Mouse (Mus musculus) layer of hippocampus, postnatal 36 days (tissue): ENCODE data around the gene Ncdn. TPM values are rescaled to one million over a fixed set of nuclear protein-coding genes. Genes with fewer than 3 reads are reported as not detected.
A peak's percentile ranks its signal among the peaks of the same experiment; 100 is the strongest.

ENCODE experiments used
- DNase-seq, 2 experiments: peaks; one replicate each; pipeline ENCODE4 v3.0.0; 2022
- total RNA-seq, 2 experiments: library from RNA; stranded (reverse); gene quantifications; 2 replicates each; pipeline ENCODE4 v1.2.3; 2021

Gene Ncdn
- 1,000 to 10,000 TPM; 1,851 to 1,927 TPM for total RNA-seq

DNA sequence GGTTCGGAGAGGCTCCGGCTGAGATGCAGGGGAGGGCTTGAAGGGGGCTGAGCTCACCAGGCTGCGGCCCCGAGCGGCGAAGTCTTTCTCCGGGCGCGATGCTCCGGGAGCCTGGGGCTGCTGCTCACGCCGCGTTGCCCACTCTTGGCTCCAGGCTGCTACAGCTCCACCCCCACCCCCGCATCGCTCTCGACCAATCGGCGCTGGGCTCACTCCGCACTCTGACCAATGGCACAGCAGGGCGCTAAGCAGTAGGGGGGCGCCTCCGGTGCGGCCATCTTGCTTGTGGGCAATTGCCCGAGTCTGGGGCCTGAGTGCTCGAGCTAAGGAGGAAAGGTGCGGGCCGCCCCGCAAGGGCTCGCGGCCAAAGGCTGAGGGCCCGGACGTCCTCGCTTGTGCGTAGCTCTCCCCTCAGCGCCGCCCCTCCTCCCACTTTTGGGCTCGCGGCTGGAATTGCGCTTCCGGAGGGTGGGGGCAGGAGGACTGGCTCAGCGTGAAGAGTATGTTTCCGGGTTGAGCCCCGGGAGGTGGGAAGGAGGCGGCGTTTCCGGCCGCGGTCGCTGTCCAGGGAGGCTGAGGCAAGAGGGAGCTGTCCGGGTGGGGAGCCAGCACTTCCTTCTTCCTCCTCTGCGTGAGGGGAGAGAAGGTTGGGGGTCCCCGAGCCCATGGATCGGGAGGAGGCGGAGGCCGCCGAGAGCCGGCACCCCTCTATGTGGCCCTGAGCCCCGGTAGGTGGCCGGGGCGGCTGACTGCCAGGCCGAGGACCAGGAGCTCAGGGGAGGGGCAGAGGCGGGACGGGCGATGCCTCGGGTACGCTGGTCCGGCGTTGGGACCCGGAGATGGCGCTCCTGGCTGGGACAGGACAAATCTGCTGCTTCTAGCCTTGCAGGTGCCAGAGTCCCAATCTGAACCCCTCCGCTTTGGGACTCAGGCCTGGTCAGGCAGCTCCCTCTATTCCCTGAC is at the start of gene Ncdn, which contains the start of gene AU040320:
TSS of gene Ncdn (minus strand) at position 171 of the 963 bp plus-strand sequence.
TSS of gene AU040320 (plus strand) at position 277 of the 963 bp plus-strand sequence.
- peak; percentile 97 to 98 for DNase-seq

DNA sequence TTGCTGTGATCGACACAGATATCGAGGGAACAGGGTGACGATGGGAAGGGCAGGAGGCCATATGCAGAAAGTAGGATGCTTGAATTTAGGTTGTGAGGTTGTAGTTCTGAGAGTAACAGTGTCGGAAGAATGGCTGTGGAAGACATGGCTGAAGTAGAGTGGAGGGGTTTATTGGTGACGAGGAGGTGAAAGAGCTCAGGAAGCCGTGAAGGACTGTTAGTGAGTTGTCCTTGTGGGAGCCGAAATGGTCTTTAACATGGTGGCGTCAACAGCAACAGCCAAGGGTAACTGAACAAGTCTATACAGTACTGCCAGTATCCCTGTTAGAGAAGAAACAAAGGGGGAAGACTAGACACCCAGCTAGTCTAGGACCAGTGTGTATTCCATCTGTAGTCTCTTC is 48.9 kb upstream of the Ncdn start:
- DNase-seq, result no peak

DNA sequence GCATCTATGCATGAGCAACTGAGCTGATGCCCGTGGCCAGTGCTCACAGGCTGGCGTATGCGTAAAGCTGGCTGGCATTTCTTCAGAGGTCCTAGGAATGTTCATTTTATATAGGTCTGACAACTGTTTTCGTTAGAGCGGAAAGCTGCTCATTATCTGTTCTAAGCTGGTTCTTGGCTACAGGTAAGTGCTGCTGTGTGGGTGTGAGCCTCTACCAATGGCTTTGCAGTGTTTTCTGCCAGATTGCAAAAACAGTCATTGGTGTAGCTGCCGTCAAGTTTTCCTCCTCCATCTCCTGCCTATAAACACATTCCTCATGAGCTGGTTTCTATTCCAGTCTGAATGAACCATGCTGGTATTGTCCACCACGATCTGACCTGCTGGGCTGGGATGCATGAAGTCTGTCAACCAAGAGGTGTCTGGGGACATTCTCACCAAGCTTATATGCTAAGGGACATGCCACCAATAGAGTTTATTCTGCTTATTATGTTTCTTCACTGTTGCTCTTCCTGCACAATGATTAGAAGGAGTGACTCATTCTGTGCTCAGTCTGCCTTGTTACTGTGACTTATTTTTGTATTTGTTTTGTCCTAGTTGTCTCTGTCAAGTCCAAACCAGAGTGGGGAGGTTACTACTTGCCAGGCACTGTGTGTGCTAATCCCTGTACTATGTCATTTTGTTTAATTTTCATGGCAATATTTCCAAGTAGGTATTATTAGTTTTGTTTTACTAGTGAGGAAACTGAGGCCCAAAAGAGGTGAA is 39.3 kb upstream of the Ncdn start:
- DNase-seq, result no peak

DNA sequence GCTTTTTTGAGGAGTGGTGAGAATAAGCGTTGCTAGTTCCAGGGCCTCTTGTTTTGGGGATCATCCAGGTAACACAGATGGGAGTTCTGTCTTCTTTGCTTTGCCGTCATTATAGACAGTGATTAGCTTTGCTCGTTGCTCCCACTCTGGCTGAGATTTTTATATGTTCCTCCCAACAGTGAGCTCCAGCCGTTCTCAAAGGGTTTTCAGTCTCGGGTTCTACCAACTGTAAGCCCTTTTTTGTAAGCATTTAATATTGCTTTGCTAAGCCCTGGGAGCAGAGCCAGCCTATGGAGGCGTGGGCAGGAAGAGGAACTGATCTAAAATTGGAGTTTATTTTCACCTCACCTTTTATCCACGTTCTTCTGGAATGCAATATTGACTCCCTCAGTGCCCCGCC is 29.8 kb upstream of the Ncdn start:
- DNase-seq, result peak; percentile 45 to 53

DNA sequence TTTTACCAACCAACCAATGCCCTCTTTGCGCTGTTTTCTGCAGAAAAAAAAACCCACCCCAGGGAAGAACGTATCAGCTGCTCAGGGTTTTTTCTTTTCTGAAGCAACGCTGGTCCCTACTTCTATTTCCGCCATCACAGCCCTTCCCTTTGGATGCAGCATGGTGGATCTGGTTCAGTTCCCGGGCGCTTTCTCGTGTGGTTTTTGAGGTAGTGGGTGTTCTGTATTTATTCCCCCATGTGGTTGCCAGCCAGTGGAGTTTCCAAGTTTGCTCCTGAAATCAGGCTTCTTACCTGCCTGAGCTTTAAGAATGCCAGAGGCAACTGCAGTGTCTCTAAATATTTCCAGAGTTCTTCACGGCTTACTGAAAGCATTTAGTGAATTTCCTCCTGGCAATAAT is 29.3 kb upstream of the Ncdn start:
- no peak for DNase-seq

DNA sequence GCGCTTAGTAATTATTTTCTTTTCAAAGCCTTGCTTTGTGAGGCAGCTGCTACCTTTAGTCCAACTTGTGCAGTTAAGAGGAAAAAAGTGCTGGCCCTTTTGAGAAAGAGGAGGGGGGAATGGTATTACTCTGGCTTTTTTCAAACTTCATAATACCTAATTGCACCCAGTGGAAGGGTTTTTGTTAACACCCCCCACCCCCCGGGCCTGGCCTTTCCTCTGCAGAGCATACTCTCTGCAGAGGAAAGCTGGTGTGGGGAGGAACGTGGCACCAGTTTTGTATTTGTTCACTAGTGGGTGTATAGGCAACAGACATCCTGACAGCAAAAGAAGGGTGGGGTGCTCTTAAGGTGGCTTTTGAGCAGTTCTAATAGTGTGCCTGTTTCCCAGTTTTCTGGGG is 28.6 kb upstream of the Ncdn start:
- no peak for DNase-seq

DNA sequence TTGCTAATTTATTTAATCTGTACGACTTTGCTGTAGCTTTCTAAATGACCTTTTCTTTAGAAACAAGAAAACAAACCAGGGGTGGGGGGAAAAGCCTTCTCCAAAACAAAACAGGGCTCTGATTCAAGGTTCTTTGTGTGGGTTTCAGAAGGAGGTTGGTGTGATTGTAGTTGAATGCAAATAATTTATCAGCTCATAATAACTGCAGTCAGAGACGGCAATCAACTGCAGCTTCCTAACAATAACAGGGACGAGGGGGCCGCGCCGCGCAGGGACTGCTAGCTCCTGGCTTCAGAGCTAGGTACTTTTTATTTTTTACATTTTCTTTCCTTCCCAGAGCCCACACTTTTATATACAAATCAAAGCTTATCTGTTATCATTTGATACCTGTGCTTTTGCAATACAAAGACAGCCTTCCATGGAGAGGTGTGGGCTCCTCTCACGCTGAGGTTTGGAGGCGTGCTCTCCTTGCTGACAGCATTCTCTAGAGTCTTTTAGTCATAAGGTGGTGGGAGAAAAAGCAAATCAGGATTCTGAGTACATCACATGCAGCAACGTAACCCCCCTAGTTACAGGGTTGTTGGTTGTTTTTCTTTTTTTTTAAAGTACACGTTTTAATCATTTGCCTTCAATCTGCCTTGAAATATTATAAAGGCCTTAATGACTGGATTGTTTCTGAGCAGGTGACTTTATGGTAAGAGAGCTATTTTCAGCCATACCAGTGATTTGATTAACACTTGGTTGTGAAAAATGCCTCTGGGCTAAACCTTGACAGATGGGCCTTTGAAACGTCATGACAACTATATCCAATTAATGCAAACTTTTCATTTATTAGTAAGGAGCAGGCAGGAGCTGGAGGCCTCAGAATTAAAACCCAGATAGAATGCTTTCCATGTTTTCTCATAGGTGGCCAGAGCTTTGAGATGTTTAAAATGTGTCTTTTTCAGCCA is 26.9 kb upstream of the Ncdn start:
- DNase-seq, result no peak

DNA sequence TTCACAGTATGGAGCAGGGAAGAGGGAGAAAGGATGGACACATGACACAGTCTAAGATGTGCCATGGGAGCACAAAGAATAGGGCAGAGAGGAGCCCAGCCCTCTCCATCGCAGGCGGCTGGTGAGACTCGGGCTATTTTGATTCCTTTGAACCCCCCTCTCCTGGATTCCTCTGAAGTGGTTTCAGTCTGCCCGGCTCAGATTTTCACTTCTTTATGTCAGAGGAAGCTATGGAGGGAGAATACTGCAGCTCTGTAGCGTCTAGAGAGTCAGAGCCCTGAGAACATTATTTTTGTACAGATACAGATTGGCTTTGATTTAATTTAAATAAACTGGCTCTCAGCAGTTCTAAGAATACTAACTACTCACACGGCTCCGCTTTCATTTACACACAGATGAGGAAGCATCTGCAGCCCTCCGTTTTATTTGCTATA is 25.9 kb upstream of the Ncdn start:
- no peak for DNase-seq

DNA sequence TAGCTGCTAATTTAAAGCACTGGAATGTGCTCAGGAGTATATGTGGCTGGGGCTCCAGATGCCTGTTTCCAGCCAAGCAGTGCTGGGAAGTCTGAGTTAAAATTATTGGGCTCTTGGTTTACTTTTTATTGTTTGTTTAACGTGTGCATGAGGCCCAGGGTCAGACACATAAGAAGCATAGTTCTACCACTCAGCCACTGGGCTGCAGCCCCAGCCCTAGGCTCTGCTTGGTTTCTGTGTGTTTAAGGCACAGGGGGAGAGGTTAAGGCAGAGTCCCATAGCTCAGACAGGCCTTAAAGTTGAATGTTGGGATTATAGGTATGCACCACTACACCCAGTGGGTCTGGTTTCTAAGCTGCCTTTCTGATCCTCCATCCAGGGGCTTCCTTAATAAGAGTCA is 21.9 kb upstream of the Ncdn start:
- DNase-seq, result no peak

DNA sequence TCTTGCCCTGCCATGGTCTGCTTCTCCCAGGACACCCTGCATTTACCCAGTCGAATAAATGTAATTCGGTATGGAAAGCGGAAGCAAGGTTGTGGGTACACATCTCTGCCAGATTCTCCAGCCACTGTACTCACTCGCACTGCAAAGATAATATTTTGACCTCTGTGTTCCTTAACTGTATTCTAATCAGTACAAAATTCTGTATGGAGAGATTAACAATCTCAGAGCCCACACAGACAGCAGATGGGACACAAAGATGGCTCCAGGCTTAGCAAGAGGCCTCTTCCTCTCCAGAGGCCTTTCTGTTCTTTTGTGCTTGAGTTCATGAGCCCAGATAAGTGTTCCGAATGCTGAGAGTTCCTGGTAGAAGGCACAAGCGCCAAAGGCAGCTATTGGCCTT is 20.6 kb upstream of the Ncdn start:
- no peak for DNase-seq

DNA sequence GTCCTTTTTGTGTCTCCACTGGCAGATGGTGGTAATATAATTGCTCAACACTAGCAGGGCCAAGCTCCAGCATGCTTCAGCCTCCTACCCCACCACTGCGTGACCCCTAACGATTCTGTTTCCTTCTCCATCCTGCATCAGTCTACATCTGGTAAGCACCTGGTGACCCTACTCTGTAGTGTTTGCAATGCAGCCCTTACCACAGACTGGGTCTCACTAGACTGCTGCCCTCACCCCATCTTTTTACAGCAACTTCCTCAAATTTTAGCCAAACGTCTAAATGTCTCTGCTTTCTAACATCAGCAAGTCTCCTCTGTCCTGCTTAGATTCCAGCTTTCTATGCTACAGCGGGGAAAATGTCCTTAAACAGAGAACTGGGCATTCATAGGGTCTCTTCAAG is 17.6 kb upstream of the Ncdn start:
- no peak for DNase-seq

DNA sequence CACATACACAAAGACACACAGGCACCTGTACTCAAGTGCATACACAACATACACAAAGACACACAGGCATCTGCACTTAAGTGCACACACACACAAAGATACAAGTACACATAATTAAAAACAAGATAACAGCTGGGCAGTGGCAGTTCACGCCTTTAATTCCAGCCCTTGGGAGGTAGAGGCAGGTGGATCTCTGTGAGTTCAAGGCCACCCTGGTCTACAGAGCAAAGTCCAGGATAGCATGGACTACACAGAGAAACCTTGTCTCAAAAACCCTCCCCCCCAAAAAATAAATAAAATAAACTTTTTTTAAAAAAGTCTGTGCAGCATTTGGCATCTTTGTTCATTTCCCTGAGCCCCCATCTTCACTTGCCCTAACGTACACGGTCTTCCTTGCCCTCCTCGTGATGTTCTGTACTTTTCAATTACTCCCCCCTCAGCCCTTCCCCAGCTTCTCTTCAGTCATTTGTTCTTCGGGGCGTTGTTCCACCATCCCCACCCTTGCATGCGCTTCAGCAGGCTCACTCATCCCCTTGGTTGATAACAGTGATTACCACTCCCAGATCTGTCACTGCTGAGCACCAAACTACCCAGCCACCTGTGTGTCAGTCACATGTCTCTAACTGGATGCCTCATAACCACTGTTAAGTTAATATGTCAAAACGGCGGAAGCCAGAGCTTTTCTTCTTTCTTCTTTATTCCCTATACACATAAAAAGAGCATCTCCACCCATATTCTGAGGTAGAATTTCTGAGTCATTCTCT is 16.7 kb upstream of the Ncdn start:
- DNase-seq, result no peak

DNA sequence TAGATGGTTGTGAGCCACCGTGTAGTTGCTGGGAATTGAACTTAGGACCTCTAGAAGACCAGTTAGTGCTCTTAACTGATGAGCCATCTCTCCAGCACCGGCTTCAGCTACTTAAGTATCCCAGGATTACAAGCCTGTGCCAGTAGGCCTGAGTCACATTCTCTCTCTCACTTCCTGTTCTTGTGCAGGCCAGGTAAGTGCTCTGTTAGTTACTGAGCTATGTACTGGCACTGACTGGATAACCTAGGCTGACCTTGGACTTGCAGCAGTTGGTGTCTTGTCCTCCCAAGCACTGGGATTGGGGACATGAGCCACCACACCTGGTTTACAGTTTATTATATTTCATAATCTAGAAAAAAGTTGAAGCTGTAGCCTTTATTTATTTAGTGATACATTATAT is 10.2 kb upstream of the Ncdn start:
- no peak for DNase-seq

DNA sequence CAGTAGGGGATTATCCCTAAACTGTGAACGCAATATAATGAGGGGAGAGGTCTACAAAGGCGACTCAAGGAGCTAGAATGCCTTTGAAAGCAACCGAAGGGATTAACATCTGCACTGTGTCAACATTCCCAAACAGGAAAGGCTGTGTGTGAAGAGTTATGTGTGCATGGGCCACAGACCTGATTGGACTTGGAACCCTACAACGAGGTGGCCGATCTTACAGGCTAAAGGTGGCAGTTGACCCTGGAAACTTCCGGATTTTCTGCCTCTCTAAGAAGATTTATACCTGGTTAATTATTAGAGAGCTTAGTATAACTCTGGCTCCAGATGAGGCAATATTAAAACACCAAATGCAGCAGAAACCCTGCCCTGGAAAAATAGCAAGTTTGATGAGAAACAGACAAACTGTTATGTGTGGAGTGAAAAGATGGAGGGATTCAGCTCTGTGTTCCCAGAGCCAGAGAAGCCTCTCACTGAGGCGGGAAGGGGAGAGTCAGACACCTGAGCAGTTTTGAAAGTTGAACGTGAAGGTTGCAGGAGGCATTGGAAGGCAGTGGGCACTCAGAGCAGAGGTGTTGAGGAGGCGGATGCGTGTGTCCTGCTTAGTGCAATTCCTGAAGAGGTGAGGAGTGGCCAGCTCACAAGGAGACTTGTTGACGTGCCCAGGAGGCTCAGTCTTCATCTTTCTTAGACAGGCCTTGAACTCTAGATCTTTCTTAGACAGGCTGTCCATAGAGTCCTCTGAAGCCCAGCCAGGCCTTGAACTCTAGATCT is 9.5 kb upstream of the Ncdn start:
- DNase-seq, result no peak

DNA sequence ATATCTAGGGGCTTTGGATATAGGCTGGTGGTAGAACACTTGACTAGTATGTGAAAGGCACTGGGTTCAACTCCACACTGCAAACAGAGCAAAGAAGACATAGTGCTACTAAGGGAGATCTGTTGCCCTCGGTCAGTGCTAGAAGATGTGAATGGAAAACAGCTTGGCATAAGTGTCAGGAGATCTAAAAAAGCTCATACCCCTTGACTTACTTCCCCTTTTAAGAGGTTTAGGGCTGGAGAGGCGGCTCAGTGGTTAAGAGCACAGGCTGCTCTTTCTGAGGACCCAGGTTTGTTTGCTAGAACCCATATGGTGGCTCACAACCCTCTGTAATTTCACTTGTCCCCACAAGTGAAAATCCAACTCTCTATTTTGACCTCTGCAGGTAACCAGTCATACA is 6.2 kb upstream of the Ncdn start:
- DNase-seq, result no peak

DNA sequence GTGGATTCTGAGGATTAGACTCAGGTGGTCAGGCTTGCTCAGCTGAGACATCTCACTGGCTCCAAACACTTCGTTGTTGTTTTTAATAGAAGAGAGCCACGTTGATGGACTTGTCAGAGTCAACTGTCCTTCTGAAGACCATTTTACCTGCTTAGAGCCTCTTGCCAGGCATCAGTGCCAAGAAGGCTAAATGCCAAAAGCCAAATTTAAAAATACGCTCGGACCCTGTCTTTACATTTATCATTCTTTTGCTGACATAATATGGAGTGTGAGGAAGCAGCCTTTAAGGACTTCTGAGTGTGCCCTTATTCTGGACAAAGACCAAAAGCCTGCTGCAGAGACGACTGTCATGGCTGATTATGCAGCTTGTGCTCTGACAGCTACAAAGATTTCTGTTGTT is 5.1 kb upstream of the Ncdn start:
- no peak for DNase-seq

DNA sequence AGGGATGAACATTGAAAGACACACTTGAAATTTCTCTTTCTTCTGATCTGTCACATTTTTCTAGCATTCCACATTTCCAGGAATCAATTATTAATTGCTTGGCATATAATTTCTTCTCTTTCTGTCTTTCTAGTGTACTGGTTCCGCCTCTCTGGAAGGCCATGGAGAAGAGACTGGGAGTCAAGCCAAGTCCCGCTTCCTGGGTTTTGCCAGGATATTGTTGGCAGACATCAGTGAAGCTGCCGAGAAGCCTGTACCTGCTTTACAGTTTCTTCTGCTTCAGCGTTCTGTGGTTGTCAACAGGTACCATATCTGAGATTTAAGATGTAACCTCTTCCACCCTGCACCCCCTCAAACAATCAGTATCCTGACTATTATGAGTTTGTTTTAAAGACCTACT is 3.5 kb upstream of the Ncdn start:
- peak in 1 of 2 experiments; percentile 45 for DNase-seq

DNA sequence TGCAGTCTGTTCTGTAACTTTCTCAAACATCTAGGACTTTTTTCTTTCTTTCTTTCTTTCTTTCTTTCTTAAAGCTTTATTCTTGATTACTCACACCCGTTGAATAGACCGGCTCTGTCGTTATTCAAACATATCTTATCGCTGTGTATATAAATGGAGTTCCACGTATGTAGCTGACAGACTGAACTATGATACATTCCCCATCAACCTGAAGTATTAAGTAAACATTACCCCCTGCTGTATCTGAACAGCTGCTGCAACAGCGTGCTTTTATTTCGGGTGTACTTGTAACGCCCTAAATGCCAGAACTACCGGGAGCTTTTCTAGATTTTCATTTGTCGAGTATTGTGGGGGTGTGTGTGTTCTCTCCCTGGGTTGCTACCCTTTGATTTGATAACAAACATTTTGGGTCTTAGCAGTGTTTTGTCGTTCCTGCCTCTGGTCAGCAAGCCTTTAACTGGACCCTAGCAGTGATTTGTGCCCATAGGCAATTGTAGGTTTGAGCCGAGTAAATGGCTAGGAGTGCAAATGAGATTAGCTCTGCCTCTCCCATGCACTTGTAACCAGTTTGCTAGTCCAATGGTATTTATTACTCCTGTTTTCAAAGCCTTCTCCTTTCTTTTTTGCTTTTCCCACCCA is 1.6 kb upstream of the Ncdn start:
- no peak for DNase-seq

DNA sequence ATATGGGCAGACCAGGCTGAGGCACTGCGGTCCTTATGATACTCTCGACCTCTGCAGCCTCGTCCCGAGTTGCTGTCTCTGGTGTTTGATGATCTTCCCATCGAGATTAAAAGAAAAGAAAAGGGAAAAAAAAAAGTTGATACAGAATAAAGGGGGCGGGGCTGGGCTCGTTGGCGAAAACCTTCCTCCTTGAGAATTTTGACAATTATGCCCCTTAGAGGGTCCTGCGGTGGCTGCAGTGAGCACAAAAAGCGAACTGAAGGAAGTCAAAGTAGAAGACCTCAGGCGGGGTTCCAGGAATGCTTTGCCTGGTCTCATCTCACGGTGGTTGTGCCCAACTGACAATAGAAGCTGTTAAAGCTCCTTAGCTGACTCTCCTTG is 983 bp upstream of the Ncdn start:
- no peak for DNase-seq

DNA sequence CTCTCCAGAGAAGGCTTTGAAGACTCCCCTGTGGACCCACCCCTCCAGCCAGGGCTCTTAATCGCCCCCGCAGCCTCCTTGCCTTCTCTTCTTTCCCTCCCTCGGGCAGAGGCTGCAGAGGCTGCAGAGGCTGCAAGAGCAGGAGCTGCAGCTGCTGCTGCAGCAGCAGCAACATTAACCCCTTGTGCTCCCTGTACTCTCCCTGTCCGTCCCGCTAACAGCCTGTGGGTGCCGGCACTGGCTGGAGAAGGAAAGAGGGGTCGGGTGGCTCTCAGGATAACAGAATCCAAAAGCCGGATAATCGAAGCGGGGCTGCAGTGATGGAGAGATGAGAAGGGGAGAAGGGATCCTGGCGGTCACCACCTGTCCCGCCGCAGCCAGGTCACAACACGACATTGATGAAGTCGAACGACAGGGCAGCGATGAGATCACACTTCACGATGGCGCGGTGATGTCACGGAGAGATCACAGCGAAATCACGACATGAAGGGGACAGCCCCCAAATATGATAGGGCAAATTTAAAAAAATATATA is 563 bp downstream of the Ncdn start:
- no peak for DNase-seq
